Mouse (Mus musculus): ENCODE measurements around the gene Tigit.

- TF ChIP-seq CTCF (IDR thresholded peaks at IDR 0.05) (no peak), EP300 (IDR thresholded peaks at IDR 0.05) (no peak)
Observed at GRCm38 (mm10) chr16:43645879-43646278, 18.1 kb downstream of the Tigit start.
